Mouse (Mus musculus): ENCODE measurements around the gene Uba3.

Uba3 gene

DNA sequence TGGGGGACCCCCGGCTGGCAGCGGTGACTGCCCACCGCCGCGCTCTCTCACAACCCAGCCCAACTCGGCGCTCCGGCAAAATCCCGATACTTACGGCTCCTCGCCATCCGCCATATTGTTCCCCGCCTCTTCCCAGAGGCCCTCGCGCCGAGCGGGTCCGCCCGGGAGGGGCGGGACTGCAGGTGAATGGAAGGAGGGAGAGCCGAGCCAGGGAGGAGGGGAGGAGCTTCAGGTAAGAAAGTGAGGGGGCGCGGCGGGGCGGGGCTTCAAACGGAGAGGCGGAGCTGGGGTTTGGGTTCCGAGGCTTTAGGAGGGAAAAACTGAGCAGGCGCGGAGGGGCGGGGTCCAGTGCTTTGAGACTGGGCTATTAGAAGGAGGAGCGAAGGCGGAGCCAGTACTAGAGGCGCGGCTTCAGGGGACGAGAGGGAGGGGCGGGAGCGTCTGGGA is at the start of gene Uba3:
Gene Uba3 (minus strand): TSS at position 209 of the 447 bp plus-strand sequence.
- DNase-seq (ENCODE audit: low read depth) = peak; percentile 99

DNA sequence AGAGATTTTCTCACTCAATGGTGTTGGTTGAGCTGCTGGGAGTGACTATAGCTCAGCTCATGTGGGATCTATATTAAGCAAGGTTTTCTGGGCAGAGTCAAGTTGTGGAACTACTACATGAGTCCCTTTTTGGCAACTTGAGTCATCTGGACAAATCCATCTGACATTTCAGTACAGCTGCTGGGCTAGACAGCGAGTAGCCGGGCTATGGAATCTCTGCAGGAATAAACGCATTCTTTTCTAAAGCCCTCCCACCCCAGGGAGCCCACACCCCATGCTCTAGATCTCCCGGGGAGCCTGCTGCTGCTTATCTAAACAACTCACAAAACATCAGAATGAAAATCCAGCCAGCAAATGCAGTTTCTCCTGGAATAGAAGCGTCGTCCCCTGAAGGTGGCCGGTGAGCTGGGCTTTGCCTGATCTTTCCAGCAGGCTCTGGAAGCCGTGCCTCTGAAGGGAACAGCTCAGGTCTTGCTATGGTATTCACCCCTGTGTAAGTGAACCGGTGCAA is 47.3 kb upstream of the Uba3 start, which contains the start of gene Lmod3:
Gene Lmod3 (minus strand): TSS at position 49 of the 511 bp plus-strand sequence.
- no peak for DNase-seq (ENCODE audit: low read depth)

DNA sequence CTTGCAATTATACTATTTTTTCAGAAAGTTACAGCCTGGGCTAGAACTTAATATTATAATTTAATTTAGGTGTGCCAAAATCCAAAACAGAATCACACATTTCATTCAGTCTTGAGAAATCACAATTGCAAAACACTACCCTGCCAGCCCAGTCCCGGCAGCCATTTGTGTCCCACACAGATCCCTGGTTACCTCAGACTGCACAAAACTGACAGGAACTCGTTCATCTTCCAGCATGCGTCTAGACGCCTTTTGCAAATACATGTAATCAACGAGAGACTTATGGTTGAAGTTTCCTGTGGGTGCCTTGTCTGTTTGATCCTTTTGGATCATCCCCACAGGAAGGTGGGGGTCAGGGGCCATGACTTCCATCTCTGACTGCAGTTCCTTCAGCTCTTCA is 46.6 kb upstream of the Uba3 start:
- no peak for DNase-seq (ENCODE audit: low read depth)

DNA sequence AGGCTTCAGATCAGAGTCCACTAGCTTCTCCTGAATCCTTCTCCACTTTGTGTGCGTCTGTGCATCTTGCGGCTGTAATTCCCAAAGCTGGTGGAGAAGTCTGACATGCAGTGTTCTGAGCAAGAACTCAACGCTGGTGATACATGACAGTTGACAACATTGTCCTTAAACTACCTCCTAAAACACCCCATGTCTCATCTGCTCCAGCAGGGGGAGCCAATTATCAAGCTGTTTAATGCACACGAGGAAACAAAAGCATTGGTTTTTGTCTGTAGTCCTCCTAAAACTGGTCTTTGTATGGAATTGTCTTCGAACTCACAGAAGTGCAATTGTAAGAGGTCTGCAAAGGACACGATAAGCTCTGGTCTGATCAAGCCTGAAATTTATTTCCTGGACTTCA is 45.5 kb upstream of the Uba3 start:
- DNase-seq (ENCODE audit: low read depth) = peak; percentile 75

DNA sequence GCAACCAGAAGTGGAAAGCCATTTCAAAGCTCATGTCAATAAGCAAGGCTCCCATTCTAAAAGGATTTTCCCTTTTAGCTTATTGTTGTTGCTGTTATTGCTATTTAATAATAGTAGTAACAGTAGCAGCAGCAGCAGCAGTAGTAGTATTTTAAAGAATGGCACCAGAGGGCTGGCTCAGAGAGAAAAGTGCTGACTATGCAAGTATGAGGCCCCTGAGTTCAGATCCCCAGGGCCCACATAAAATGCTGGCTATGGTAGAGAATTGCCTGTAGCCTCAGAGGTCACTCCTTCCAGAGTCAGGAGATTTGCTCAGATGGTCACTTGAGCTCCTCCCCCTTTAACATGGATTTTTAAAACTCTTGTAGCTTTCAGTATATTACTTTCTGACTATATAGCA is 39.8 kb upstream of the Uba3 start:
- DNase-seq (ENCODE audit: low read depth) = no peak

DNA sequence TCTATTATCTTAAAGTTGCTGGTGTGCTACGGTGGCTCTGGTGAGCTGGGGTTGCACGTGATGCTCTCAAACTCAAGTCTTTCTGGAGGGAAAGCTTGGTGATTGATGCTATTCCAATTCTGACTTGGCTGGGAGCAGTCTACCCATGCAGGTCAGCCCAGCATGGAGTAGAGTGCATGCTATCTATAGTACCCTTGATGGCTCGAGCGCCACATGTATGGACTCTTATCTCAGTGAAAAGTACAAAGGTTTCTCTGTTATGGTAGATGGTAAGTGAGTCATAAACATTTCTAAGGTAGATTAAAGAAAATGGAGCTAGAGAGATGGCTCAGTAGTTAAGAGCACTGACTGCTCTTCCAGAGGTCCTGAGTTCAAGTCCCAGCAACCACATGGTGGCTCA is 37.1 kb upstream of the Uba3 start:
- no peak for DNase-seq (ENCODE audit: low read depth)

DNA sequence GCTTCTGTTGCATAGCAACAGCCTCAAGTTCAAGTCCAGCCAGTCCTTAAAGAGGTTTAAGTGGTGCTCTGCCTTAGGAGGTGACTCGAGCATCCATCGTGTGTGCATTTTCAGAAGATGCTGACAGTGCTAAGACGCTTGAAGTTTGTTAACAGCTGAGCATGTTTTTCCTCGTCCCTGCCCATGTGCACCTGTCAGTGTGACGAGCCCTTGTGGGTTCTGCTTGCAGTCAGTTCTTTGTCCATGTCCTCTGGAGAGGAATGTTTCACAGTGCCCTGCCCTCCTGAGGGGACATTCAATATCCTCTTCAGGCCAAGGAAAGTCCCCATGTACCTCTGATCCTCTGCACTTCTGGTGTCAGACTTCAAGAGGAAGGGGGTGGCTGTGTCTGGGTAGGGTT is 34.6 kb upstream of the Uba3 start:
- DNase-seq (ENCODE audit: low read depth) = no peak

DNA sequence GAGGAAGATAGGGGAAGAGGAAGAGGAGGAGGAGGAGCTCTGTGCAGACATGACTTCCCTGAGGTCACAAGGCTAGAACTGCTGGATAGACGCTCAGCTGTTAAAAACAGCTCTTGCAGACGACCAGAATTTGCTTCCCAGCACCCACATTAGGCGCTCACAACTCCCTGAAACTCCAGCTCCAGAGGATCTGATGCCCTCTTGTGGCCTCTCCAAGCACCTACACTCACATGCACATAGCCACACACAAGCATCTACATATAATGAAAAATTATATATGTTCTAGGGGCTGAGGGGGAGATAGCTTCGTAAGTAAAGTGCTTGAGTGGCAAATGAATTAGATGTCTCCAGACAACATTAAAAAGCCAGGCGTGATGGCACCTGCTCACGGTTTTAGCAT is 33.9 kb upstream of the Uba3 start:
- no peak for DNase-seq (ENCODE audit: low read depth)

DNA sequence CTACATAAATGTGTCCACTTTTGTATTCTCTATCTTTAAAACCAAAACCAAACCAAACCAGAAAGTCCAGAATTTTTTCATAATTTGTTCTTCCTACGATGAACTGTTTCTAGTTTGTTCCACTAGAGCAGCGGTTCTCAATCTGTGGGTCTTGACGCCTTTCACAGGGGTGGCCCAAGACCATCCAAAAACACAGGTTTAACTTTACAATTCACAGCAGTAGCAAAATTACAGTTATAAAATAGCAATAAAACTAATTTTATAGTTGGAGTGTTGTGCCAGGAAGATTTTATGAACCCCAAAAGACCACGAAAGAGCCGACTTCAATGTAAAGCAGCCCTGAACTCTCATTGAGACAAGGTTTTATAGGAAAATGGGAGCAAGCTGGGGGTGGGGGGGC is 30.6 kb upstream of the Uba3 start:
- DNase-seq (ENCODE audit: low read depth) = no peak

DNA sequence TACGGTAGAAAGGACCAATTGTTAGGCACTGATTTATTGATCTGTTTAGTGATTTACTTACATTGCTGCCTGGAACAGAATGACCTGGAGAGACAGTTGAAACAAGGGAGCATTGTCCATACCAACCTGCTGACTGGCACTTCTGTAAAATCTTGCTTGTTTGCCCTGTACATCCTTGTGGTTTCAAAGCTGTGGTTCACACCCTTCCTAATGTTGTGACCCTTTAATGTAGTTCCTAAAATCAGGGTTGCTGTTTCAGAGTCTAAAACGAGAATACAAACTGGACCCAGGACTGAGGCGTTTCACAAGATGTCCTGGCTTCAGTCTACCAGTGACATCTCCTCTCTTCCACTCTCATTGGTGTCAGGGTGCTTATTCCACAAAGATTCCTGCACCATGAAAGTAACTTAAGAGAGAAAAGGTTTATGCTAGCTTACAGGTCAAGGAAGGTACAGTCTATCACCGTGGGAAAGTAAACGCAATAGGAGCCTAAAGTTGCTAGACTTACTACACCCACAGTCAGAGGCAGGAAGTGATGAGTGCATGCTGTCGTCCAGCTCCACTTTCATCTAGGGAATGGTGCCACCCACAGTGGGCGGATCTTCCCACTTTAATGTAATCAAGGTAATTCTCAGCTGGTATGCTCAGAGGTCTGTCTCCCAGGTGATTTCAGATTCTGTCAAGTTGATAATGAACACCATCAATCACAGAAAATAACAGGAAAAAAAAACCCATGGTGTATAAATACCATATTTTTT is 29.6 kb upstream of the Uba3 start:
- DNase-seq (ENCODE audit: low read depth) = peak; percentile 16

DNA sequence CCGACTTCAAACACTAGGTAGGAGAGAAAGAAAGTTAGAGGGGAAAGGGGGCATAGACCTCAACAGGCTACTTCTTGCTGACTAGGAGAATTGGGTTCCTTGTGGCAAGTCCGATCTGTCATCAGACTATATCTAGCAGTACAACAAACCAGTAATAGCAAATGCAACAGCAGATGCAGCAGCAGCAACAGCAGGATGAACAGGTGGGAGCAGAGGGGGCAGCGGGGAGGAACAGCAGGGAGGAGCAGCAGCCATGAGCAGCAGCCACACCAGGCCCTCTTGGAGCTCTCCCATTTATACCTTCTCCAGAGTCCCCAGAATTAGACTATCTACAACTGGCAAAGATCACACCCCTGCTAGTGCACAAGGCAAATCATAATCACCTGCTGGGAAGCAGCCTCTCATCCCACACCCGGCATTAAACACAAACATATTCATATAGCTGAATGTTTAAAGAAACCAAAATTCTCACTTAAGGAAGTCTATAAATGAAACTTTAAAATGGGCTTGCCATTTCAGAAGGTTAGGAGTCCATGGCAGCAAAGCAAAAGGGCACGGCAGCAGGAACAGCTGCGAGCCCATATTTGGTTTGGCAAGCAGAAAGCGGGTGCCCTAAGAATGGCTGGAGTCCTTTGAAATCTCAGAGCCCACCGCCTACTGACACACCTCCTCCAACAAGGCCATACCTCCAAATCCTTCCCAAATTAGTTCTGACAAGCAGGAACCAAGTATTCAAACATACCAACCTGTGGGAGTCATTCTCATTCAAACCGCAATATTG is 21.8 kb upstream of the Uba3 start:
- no peak for DNase-seq (ENCODE audit: low read depth)

DNA sequence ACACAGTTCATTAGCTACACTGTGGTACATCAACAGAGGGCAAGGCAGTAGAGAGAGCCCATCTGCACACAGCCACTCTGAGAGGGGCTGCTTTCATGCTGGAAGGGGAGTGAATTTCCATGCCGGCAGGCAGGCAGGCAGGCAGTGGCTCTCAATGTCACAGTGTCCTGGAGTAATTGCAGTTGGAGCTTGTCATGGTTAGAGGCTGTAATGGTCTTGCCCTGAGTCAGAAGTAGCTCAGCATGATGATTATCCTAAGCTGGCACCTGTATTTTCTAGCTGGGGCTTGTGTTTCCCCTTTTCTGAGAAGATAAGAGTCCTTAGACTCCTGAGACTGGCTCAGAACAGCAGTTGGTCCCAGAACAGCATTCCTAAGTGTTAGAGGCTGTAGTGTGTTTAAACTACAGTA is 20.6 kb upstream of the Uba3 start:
- peak; percentile 38 for DNase-seq (ENCODE audit: low read depth)

DNA sequence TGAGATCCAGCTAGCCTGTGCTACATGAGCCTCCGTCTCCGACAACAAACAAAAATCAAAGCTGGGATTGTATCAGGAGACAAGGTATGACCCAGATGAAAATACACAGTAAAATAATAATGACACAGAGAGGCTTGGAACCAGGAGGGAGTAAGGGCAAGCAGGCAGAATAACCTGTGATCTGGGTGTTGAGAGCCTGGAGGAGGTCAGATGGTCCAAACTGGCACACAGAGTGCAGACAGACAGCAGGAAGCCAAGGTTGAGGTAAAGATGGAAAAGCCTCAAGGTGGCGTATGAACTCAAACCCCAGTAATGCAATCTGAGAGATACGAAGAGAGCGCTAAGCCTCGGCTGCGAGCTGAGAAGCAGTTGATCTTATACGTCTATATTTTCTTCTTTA is 19.1 kb upstream of the Uba3 start:
- no peak for DNase-seq (ENCODE audit: low read depth)

DNA sequence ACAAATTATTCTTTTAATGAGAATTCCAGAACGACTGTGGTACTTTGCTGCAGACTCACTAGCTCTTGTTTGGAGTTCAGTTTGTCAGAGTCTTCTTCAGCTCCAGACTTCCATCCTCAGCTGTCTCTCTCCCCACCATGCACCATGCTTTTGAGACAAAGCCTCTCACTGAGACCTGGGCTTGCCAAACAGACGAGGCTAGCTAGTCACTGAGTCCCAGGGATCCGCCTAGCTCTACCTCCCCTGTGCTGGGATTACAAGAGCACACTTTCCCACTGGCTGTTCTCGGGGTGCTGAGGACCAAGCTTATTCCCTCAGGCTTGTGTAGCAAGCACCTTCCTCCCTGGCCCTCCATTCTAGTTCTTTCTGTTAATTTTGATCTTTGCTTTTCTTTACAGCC is 18.1 kb upstream of the Uba3 start:
- DNase-seq (ENCODE audit: low read depth) = no peak

DNA sequence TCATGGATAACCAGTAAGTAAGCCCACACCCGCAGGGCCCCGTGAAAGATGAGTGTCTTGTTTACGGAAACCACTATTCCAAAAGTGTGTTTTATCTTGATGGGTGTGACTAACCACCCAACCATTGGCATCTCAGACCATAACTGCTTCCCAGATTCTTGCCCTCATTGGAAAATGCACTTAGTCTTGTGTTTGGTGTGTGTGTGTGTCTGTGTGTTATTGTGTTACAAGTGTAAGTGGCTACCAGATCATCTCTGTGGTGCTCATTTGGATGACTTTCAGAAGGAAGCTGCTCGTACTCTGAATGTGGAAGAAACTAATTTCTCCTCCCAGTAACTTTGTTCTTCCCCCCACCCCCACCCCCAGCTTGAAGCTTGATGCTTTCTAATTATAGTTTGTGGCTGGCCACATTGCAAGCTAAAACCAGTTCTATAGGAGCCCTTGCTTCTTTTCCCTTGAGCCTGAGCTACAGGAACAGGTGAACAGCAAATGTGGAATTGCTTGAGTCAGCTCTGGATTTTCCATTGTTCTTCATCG is 17.6 kb upstream of the Uba3 start:
- DNase-seq (ENCODE audit: low read depth) = peak; percentile 78

DNA sequence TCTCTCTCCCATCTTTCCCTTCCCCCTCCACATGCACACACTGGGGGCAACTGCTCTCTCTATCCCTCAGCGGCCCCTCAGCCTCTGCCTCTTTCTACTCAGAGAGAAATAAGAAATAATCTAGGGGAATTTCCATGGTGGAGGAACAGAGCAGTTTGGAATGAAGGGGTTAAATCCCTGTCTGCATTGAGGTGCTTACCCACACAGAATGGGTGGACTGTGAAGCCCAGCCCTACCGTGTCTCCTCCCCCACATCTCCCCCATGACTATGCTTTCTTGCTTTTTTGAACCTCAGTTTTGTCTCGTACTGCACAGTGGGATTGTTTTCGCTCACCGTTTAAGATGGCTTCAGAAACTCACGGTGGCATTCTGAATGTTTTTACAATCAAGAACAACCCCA is 16.9 kb upstream of the Uba3 start:
- peak; percentile 66 for DNase-seq (ENCODE audit: low read depth)

DNA sequence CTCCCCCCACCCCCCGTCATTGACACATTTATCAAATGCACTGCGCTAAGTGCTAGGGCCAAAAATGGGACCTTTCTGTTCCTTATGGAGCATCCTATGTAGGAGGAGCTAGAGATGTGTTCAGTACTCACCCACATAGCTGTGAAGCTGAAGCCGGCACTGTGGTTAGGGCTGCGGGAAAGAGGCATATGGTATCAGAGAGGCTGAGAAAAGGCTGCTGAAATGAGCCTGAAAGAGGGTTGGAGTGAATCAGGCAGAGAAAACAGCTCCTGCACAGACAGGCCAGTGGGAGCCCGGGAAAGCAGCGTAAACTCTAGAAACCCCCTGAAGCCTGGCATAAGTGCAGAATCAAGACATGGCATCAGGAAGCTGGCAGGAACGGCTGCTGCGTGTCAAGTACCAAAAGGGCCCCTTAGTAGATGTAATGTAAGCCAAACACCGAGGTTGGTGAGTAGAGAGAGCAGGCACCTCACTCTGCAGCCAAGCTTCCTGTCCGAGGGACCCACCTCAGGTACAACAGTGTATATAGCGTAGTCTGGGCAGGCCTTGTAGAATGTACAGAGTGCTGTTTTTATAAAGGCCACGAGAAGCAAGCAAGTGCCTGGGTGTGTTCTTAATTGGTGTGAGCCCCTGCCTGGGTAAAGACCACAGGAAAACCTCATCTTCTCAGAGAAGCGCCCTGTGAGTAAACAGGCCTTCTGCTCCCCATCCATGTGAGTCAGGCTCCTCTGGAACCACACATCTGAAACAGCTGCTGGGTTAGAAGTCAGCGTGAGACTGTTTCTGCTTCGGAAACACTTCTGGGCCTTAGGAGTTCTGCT is 16.0 kb upstream of the Uba3 start:
- DNase-seq (ENCODE audit: low read depth) = peak; percentile 84

DNA sequence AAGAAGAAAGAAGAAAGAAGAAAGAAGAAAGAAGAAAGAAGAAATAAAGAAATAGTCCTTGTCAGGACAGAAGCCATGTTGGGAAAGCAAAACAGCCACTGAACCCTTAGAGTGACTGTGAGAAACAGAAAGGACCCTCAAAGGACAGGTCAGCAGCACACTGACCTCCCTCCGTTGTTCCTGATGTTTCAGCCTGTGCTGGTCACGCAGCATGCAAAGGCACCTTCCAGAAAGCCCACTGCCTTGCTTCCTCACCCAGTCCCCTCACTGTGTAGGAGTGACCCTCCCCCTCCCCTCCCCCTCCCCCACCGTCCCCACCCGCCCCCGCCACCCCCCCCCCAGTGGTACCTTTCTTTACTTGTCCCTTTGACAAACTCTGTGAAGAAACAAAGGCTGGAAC is 15.2 kb upstream of the Uba3 start:
- no peak for DNase-seq (ENCODE audit: low read depth)

DNA sequence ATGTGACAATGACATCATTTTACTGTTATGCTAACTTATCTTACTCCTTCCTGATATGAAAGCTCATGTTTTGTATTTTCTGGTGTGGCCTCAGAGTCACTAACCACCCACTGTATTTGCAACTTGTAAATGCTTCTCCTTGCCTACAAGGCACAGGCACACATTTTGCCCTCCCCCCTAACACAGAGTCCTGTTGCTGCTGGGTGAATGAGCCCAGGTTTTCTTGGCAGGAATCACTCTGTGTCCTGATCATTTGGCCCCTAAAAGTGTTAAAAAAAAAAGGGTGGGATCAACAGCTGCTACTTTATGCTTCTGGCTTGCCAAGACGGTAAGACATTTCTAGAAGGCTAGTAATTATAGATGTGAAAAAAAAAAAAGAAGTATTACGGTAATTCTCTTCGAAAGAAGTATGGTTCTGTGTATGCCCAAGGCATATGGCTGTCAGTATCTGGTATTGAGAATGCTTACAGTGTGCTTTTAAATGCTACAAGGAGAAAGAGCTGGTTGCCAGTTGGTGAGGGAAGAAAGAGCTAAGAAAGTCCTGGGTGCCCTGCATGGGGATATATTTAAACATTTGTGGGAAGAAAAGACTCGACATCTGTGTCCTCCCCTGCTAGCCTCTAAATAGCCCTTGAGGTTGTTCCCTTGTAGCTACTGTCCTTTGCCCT is 10.8 kb upstream of the Uba3 start:
- no peak for DNase-seq (ENCODE audit: low read depth)

DNA sequence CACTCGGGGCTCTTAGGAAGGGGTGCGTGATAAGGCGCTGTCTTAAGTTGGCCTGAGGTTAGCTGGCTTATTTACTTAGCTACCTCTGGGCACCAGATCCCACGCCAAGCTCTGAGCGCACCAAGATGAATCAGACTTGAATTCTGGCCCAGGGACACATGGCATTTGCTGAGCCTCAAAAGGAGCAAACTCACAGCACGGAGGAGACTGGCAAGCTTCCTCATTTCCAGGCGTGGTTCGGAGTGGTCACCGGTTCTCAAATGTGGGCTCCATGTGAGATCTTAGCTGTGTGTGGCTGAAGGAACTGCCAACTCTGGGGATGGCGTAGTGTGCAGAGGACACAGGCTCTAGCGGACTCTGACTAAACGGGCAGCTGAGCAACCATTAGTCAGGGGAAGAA is 6.5 kb upstream of the Uba3 start:
- peak; percentile 81 for DNase-seq (ENCODE audit: low read depth)

DNA sequence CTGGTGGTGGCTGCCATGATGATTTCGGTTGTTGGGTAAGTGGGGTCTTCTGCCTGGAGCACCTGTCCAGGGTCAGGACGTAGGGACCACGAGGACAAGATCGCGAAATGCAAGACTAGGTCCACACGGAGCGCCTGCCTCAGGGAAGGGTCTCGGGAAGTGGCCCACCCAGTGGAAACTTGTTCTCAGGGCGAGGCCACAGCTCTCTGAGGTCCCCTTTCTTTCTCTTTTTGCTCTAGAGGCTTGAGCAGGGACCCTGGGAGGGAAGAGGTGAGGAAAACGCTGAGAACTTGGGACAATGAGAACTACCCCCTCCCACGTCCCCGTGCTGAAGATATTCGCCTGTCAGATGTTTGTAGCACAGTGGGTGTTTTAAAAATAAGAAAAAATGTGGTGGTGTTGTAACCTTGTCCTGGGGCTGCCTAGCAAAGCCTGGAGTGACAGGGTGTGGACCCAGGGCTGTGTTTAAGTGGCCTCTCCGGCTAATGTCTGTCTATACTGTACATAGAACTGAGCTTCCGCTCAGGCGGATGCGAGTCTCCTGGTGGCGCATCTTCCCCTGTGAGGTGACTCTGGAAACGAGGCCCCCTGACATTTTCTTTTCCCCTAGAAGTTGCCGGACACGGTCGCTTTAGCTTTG is 5.6 kb upstream of the Uba3 start:
- DNase-seq (ENCODE audit: low read depth) = peak; percentile 71
